Mouse (Mus musculus): ENCODE results near the gene Trpm5.

The Trpm5 gene

DNA sequence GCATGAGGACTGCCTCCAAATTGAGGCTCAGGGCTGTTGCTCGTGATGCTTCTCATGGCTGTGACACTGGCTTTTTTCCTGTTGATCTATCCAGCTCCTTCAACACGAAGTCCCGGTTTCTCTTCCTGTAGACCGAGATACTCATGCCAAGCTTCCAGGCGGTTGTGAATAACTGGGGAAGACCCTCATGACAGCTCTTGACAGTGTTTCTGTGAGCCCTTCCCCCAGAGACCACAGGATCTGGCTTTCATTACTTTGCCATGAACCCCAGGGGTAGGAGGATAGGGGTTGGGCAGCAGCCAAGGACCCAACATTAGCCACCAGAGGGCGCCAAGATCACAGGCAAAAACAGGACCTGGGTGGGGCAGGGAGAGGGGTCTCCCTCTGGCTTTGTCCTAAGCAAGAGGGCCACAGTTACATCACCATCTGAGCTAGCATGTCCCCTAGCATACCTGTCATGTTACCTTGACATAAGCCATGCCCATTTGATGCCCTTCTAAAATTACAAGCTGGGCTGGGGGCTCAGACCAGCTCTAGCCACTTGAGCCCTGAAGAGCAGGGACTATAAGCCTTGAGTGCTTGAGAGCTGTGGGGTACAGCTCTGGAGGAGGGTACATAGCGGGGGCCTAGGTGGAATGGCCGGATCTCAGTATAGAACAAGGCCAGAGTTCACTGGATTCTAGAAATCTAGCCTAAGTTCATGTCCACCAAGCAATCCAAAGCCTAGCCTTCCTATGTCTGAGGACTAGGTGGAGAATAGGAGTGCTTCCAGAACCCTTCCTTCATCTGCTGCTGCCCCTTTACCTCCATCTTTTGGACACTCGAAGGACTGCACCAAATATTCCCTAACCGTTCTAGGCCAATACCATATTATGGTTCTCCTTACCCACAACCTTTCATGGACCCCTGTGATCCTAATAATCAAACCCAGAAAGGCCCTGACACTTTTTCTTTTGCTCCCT is at the start of gene Trpm5:
Gene Trpm5 (minus strand): TSS at position 51 of the 962 bp plus-strand sequence.
- no peak for DNase-seq

DNA sequence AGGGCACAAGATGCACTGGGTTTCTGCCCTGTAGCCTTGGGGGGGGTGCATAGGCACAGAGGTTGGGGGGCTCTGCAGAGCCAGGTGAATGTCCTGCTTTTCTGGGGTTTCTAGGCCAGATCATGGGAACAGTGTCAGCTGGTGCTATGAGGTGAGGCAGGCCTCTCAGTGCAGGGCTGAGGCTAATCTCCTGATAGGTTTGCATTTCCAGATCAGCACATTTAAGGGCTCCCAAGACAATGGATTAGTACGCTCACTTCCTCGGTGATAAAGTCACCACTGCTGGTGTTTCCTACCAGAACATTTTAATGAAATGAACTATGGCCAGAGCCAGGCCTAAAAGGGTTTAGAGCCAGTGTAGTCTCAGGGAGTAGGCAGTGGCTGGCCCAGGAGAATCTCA is 48.2 kb upstream of the Trpm5 start:
- DNase-seq = no peak

DNA sequence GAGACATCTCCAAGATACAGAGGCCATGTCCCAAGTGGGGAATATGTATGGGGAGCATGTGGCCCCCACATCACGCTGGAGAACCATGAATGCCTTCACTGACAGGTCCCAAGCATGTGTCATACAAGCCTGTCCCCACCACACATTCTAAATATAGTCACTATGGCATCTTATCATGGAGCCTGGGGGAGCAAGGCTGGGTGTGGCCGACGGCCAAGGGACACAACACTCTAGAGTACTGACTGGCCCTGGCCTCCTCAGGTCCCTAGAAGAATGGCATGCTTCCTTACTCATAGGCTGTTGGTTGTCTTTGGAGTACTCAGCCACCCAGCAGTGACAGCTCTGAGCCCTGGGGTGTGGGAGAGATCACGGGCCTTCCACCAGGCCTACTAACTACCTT is 45.5 kb upstream of the Trpm5 start:
- no peak for DNase-seq

DNA sequence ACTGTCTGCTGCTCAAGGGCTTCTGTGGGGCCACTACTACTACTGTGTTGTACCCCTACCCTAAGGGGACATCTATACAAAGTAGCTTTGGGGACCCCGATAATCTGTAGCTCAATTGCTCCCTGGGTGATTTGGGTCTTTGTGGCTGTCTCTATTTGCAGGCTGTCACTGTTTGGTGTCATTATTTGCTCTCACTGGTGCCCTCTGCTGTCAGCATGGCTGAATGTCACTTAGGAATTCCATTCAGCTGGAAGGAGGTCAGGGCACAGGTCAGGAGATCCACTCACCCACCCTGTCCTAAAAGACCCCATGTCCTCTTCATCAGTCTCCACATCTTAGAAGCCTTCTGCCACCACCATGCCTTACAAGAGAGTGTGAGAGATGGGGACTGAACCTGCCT is 44.3 kb upstream of the Trpm5 start:
- peak; percentile 22 for DNase-seq

DNA sequence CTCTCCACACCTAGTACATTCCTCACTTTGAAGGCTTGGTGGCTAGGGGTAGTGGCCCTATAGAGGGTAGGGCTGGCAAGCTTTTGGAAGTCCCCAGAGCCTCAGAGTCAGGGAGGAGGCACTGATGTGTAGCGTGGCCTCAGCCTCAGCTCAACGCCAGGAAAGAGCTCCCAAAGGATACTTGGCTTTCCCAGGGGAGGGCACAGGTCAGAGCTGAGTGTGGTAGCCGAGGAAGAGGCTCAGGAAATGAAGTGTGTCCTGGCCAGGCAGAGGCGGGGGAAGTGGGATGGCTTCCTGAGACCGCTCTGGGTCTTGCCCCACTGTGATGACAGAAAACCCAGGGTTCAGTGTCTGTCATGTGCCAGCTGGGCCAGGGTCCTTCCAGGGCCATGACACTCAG is 42.1 kb upstream of the Trpm5 start:
- no peak for DNase-seq

DNA sequence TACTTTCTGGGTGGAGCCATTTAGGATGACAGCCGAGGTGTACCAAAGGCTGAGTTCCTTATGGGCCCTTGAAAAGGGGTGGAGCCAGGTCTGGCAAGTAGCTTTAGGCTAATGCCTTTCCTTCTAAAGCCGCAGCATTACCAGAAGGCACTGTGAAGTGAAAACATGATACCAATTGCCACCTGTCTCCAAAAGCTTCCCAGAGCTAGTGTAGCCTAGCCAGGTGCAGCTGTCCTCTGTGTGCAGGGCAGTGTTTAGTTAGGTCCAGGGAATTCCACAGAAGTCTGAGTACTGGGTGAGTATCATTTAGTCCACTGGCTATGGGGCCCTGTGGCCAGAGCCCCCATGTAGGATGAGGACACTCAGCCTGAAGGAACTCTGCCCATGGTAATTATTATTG is 41.7 kb upstream of the Trpm5 start:
- DNase-seq = no peak

DNA sequence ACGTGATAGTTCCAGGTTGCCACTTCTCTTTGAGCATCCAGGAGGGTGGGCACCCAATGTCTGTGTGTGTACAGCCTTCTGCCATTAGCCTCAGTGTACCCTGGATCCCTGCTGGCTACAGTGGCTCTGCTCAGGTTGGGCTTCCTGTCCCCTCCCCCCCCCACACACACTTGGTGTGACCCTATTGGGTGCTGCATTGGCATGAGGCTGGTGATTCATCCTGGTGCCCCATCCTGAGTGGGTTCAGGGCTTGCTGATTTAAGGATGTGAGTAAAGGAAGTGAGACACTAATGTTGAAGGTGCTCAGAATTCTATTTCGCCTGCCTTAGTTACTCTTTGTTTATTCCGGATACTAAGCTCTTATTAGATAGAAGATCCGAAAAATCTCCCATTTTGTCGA is 38.4 kb upstream of the Trpm5 start:
- no peak for DNase-seq

DNA sequence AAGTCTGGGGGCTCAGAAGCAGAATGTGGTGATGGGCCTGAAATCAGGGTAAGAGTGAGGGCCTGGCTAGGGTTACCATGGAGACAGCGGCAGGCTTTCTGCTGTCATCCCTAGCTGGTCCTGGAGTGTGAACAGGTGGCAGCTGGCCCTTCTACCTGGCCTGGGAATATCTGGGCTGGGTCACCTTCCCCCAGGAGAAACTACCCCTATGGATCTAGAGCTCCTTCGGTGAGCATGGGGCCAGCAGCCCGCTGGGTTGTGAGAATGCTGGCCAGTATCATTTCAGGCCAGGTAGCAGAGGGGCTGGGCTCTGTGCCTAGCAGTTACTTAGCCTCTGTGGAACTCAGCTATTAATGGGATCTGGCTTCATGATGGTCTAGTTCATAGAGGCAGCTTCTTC is 30.5 kb upstream of the Trpm5 start:
- no peak for DNase-seq

DNA sequence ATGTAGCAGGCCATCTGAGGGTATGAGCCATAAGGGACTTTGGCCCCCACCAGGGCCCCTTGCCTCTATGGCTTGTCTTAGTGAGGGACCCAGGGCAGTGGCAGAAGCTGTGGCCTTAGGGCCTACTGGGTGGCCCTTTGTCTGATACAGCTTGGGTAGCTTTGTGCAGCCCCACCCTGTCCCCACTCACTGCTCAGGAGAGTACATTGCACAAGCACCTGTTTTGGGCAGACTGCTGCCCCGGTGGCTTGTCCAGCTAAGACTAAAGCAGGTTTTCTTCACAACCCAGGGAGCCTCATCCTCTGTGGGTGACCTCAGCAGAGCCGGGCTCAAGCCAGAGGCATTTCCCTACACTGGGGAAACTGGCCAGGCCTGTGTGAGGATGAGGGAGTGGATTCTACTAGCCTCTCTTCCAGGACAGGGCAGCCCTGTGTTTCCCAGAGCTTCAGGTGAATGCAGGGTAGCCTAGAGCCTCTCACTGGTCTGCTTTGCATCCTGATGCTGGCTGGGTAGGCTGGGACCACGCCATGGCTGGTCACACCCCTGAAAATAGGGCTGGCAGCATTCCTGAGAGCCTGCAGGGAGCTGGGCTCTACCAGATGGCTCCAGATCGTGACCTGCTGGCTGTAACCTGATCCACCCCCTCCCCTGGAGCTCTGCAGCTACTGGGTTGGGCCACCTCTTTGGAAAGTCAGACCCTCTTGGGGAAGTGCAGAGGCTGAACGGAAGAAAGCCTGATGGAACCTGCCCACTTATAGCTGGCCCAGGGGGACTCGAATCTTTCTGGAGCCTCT is 29.6 kb upstream of the Trpm5 start:
- DNase-seq = no peak

DNA sequence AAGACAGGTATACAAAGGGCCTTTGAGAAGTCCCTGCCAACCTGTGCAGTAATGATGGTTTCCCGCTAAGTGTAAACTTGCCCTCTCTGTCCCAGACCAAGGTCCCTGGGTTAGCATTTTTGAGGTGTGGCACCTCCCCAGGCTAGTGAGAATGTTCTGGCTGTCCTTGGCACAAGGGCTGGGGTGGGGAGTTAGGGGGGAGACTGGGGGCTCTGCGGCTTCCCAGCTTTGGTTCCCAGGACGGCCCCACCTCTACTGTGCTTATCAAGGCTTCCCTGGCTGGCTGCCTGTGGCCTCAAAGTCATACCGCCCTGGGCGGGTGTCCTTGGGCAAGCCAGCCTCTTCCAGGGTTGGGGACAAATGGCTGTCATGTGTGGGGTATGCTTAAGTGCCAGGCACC is 27.7 kb upstream of the Trpm5 start:
- no peak for DNase-seq

DNA sequence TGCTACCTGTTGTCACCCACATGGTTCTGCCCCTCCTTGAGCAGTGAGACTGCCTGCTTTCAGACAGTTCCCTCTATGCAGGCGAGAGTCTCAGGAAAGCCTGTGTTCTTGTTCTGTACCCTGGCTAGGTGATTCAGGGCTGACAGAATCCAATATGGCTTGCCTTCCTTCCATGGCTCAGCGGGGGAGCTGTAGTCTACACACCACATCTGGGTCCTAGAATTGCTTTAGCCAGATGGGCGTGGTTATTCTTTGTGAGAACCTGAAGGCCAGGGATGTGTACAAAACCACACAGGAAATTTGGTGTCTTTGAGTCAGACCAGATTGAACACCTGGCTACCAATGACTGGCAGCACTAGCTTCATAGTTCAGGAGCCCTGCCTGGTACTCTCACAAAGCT is 25.4 kb upstream of the Trpm5 start:
- DNase-seq = no peak

DNA sequence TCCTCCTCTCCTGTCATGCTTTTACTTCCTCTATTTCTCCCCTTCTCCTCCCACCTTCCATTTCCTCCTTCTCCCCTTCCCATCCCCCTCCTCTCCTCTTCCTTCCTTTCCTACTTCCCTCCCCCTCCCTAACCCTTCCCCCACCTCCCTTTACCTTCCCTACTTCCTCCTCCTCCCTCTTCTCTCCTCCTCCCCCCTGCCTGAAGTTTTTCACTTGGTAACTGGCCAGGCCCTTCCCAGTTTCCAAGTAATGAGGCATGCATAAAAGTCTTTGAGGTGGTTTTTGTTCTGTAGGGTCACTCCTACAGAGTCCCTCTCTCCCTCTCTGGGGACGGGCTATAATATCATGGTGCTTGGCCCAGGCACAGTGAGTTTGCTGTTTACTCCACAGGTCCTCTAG is 25.0 kb upstream of the Trpm5 start:
- no peak for DNase-seq

DNA sequence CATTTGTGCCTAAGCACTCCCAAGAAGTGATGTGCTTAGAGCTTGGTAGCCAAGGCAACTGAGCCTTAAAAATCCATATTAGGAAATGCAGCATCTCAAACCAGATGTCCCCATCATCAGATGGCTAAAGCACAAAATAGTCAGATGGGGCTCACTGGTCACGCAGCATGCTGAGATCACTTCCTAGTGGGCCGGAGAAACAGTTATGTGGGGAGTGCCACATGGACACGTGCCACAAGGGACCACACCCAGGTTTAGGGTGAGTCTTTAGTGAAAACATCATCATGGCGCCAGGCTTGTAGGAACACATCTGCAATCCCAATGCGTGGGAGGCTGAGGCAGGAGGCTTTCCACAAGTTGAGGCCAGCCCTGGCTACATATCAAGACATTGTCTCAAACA is 22.1 kb upstream of the Trpm5 start:
- no peak for DNase-seq

DNA sequence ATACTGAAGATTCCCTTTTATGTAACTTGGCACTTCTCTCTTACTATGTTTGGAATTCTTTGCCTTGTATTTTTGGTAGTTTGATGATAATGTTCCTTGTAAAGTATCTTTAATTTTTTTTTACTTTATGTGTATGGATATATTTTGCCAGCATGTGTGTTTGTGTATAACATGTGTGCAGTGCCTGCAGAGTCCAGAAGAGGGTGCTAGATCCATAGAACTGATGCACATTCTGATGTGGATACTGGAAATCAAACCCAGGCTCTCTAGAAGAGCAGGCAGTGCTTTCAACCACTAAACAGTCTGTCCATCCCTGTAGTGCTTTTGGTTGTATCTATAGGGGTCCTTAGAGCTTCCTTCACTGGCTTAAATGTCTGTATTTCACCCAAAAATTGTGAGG is 20.3 kb upstream of the Trpm5 start:
- DNase-seq = no peak

DNA sequence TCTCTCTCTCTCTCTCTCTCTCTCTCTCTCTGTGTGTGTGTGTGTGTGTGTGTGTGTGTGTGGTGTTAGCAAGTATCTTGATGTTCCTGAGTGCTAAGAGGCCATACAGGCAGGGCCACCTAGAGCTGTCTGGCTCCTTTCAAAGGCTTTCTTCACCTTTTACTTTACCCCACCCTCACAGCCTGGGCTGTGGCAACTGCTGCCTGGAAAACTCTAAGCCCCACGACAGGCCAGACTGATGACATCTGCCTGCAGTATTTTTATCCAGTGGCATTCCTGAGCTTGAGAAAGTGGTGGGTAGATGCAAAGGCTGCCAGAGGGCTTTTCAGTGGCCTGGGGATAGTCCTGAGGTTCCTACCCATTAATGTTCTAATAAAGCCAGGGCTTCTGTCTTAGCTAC is 18.0 kb upstream of the Trpm5 start:
- DNase-seq = no peak

DNA sequence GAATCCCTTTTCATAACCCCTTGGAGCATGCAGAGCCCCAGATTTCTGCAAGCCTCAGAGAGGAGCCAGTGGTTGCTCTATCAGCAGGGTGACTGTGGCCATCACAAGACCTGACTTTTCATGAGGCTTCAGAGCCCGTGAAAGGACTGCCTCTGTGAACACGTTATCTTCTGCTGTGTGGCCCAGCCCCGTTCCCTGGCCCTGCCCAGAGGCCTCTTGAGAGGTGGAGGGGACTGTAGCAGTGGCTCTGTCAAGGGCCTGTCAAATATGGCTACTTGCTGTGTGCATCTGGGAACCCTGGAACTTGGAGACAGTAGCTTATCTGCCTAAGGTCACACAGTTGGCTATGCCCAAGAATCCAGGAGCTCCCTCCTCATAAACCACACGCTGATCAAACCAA is 17.3 kb upstream of the Trpm5 start:
- no peak for DNase-seq

DNA sequence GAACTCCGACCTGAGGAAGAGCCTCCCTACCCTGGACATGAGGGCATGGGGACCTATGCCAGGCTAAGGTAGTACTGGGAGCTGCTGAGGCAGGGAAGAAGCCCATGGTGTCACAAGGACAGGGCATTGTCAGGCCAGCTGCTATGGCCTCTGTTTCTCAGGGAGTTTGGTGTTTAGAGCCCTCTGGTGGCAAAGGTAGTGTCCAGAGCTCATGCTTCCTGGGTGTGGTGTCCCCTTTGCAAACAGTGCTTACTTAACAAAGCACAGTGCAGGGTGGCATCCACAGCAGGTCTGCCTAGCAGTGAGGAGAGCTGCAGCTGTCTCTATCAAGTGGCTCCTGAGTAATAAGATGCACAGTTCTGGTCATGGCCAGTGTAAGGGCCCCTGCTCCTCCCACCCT is 16.4 kb upstream of the Trpm5 start:
- DNase-seq = no peak

DNA sequence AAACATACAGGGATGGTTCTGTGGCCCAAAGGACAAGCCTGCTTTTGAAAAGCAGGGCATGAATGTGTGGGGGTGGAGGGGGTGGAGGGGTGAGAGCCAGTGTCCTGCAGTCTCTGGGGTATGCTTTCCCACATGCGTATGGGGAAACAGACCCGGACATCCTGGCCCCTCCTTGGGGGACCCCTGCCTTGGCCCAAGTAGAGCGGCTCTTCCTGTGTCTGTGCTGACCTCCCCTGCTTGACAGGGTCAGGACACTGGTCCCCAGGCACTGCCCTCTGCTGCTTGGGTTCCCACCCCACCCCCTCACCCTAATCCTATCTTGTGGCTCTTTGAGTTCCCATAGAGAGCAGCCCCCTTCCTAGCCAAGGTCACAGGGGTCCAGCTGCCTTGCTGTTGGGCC is 15.3 kb upstream of the Trpm5 start:
- DNase-seq = no peak

DNA sequence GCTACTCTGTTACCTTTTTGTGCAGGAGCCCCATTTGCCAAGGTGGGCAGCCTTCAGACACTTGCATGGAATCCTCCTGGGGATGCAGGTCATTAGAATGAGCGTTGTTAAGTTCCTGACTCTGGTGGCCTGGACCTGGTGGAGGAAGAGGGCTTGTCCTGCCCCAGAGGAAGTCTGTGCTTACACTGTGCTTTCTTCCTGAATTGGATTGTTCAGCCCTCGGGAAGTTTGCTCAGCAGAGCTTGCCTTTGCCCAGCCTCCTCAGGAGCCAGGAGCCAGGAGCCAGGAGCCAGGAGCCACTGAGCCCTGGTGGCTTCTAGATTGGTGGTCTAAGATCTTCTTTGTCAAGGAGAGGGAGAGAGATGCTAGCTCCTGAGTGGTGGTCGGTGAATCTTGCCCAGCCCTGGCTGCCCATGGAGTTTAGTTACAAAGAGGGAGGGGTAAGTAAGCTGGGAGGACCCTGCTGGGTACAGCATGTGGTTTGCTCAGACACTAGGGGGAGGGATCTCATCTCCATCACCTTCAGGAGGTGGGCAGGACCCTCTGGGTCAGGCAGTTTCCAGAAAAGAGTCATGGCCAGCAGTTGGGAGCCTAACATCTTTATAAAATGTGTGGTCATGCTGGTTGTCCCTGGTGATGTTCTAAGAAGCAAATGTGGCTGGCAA is 14.7 kb upstream of the Trpm5 start:
- no peak for DNase-seq

DNA sequence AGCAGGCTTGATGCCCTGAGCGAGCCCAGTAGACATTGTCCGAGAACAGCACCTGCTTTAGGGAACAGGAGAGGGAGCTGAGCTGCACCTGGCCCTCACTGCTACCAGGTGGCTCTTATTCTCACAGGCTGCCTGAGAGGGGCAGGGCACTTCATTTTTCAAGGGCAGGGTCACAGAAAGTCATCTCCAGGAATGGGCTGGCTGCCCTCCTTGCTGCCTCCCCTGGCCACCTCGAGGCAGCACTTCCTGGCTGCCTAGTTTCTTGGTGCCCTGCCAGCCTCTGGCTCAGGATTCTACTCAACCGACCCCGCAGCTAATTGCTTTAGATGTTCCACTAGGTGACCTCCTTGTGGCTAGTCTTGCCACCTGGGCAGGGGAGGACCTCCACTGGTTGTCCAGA is 13.8 kb upstream of the Trpm5 start:
- no peak for DNase-seq

DNA sequence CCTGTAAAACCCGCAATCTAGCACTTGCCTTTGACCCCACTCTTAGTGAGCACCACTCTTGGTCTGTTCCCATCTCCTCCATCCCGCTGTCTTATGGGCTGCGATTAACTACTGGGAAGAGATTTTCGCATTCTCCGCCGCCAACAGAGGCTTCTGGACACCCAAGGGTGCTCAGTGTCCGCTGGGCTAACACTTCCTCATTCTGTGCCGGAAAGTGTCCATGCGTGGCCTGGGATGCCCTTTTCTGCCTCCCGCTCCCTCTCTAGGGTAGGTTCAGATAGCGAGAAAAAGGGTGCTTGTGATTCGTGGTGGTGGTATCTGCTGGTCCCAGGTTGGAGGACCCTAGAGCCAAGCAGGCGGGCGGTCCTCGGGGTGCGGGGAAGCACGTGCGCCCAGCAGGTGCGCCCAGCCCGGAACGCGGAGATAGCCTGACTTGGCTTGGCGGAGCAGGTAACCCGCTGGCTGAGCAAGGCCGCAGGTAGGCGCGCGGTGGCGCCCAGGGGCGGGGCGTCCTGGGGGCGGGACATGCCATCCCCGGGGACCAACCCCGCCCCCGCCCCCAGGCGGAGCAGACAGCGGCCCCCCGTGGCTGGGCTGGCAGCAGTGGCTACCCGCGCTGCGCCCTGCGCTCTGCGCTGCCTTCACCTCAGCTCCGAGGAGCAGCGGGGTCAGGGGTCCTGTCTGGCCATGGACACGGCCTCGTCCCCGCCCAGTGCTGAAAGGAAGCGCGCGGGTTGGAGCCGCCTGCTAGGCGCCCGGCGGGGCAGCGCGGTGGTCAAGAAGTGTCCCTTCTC is 12.4 kb upstream of the Trpm5 start:
- DNase-seq = no peak

DNA sequence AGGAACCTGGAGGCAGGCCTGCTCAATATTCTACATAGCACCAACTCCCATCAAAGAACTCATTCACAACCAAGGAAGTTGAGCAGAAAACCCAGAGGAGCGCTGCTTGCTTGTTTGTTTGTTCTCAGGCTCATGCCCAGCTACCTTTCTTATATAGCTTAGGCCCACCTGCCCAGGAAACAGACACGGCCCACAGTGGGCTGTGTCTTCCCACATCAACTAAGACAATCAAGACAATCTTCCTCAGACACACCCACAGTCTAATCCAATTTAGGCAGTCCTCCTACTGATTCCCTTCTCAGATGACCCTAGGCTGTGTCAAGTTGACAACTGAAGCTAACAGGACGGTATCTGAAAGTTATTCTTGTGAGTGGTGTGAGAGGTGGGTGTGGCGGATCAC is 11.6 kb upstream of the Trpm5 start, which contains the start of gene Kcnq1:
Gene Kcnq1 (plus strand): TSS at position 301 of the 400 bp plus-strand sequence.
- DNase-seq = no peak

All from layer of hippocampus, adult 9-11 months (tissue).